Mouse (Mus musculus) heart, embryonic 14.5 days (tissue): ENCODE measurements around the gene Slco3a1. TPM values are rescaled to one million over a fixed set of nuclear protein-coding genes. Genes with fewer than 3 reads are reported as not detected.
A peak's percentile ranks its signal among the peaks of the same experiment; 100 is the strongest.

Experiments
- ATAC-seq: fragments of 200-750 bp; cut with Nextera tagmentation; 2 replicates; pipeline ENCODE4 v1.8.0; 2017; ENCODE audit warnings: low read depth, moderate TSS enrichment; ENCODE audit not compliant: insufficient number of reproducible peaks, insufficient read depth, low FRiP score
- H3K27ac ChIP-seq, 2 experiments: fragments of 200-500 bp in 1 of 2; fragments of 300-500 bp in 1 of 2; sonication (generic) in 1 of 2; replicated peaks in 1 of 2; 2 replicates each; pipeline ENCODE4 v1.5.1; 2012 to 2014; ENCODE audit warnings: low read depth in 2 of 2, low read length in 2 of 2, control low read depth in 1 of 2, mild to moderate bottlenecking in 1 of 2, mixed read lengths in 1 of 2; ENCODE audit not compliant: control insufficient read depth in 1 of 2, insufficient read depth in 1 of 2
- H3K27me3 ChIP-seq: fragments of 300-500 bp; sonication (generic); 2 replicates; pipeline ENCODE4 v1.6.1; 2014; ENCODE audit warnings: mild to moderate bottlenecking, low read length, control low read depth; ENCODE audit not compliant: control insufficient read depth, insufficient read depth
- H3K36me3 ChIP-seq: fragments of 300-500 bp; sonication (generic); 2 replicates; pipeline ENCODE4 v1.6.1; 2014; ENCODE audit warnings: mild to moderate bottlenecking, control low read depth, low read length, mixed read lengths; ENCODE audit not compliant: control insufficient read depth, insufficient read depth
- H3K4me1 ChIP-seq, 2 experiments: fragments of 200-500 bp in 1 of 2; fragments of 300-500 bp in 1 of 2; sonication (generic) in 1 of 2; 2 replicates each; pipeline ENCODE4 v1.6.1; 2012 to 2014; ENCODE audit warnings: low read length in 2 of 2, control low read depth in 1 of 2, mixed read lengths in 1 of 2; ENCODE audit not compliant: control insufficient read depth in 2 of 2, insufficient read depth in 2 of 2
- H3K4me2 ChIP-seq: fragments of 300-500 bp; sonication (generic); 2 replicates; pipeline ENCODE4 v1.6.1; 2014; ENCODE audit warnings: mild to moderate bottlenecking, low read length
- H3K4me3 ChIP-seq, 2 experiments: fragments of 200-500 bp in 1 of 2; fragments of 300-500 bp in 1 of 2; sonication (generic) in 1 of 2; 2 replicates each; pipeline ENCODE4 v1.5.1; 2012 to 2014; ENCODE audit warnings: low read length in 2 of 2, mild to moderate bottlenecking in 2 of 2, control low read depth in 1 of 2, low read depth in 1 of 2, moderate library complexity in 1 of 2; ENCODE audit not compliant: control insufficient read depth in 1 of 2, insufficient read depth in 1 of 2
- H3K9ac ChIP-seq: fragments of 300-500 bp; sonication (generic); 2 replicates; pipeline ENCODE4 v1.6.1; 2014; ENCODE audit warnings: mild to moderate bottlenecking, low read length
- H3K9me3 ChIP-seq: fragments of 300-500 bp; sonication (generic); 2 replicates; pipeline ENCODE4 v1.6.1; 2016; ENCODE audit warnings: low read length, control low read depth; ENCODE audit not compliant: control insufficient read depth
- WGBS: fragments of 180-500 bp; shearing (Covaris S2); extraction: QIAGEN DNeasy Blood & Tissue Kit; methylation state at CpG from one replicate; pipeline ENCODE4 v1.1.7; 2014; 5-methylcytosine and 5-hydroxymethylcytosine counted together
- polyA plus RNA-seq: library from polyadenylated mRNA; unstranded; fragments of >200 nt; fragmentation: Nextera tagmentation; extraction: Ambion mirVana; gene quantifications from 2 replicates; pipeline ENCODE4 v1.2.1, GENCODE M21; 2014

Gene Slco3a1
- polyA plus RNA-seq, 1 experiment from 2014 or later, result 16.0 TPM

- Histone ChIP-seq H3K27me3 (no peaks in the 10 kb centered on the region), H3K27ac (no peak overlapping the region), H3K9ac (no peak overlapping the region), H3K4me2 (no peak overlapping the region), H3K9me3 (no peaks in the 10 kb centered on the region), H3K4me3 (no peak overlapping the region), H3K4me1 (peaks cover 2 to 7% of the 10 kb centered on the region in 2 experiments; a peak in 3 of 4 replicates), H3K36me3 (no peaks in the 10 kb centered on the region)
- no peak for ATAC-seq
- WGBS, result 86% methylated on average over 1 of the region's 1 CpGs
Observed at GRCm38 (mm10) chr7:74518776-74519175, 35.8 kb downstream of the Slco3a1 start.

GRCm38 (mm10) chr7:74518255-74518654, 36.3 kb downstream of the Slco3a1 start:
- Histone ChIP-seq H3K4me1 (peaks cover 2 to 7% of the 10 kb centered on the region in 2 experiments; a peak in 3 of 4 replicates), H3K4me2 (no peak overlapping the region), H3K9ac (no peak overlapping the region), H3K36me3 (no peaks in the 10 kb centered on the region), H3K27ac (no peak overlapping the region), H3K27me3 (no peaks in the 10 kb centered on the region), H3K9me3 (no peaks in the 10 kb centered on the region), H3K4me3 (no peak overlapping the region)
- WGBS, result 86% methylated on average over 5 of the region's 5 CpGs
- ATAC-seq, result no peak

DNA sequence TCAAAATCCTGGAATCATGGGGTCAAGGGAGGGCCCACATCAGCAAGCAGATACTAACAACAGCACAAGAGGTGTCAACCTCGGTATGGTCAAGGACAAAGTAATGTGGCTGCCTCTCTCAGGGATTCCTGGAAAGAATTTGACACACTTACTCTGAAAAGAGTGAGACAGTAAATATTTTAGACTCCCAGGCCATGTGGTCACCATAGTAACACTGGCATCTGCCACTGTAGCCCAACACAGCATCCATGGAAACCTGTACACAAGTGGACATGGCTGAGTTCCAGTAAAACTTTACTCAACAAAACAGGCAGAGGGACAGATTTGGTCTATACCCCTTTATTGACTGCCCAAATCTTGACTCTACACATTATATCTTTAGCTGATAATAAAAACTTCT, 43.9 kb downstream of the Slco3a1 start:
- H3K27ac ChIP-seq, result peak overlapping the region in 1 of 2 experiments; percentile 27; a peak in 2 of 4 replicates

DNA sequence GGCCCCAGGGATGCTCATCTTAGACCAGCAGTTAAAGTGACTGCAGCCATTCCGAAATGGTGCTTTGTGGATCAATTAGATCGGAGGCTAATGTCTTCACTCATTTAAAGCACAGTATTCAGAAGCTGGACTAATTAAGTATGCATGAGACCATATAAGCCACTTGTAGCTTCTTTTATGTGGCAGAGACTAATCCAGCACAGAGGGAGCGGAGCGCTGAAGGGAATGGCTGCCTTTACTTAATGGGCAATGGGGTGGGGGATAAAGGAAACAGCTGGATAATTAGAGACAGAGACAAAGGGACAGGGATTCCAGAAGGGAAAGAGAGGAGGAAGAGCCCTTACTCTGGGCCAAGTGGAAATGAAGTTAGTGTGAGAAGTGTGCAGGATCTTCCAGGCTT, 46.4 kb downstream of the Slco3a1 start:
- WGBS, result 91% methylated on average over 4 of the region's 4 CpGs
- Histone ChIP-seq H3K36me3 (no peaks in the 10 kb centered on the region), H3K9me3 (no peaks in the 10 kb centered on the region), H3K4me3 (no peak overlapping the region), H3K4me2 (no peak overlapping the region), H3K27ac (no peak overlapping the region), H3K4me1 (peaks cover 4 to 8% of the 10 kb centered on the region in 2 experiments; a peak in 3 of 4 replicates), H3K9ac (no peak overlapping the region), H3K27me3 (no peaks in the 10 kb centered on the region)
- ATAC-seq, result no peak

More for the DNA sequence above, 43.9 kb downstream of the Slco3a1 start:
- peak; percentile 64 for ATAC-seq
- no peak overlapping the region for H3K4me3 ChIP-seq
- no peak overlapping the region for H3K9ac ChIP-seq
- no peak overlapping the region for H3K4me2 ChIP-seq
- H3K36me3 ChIP-seq, result no peaks in the 10 kb centered on the region
- H3K4me1 ChIP-seq, result peaks cover 4 to 8% of the 10 kb centered on the region in 2 experiments; a peak in 3 of 4 replicates
- no peaks in the 10 kb centered on the region for H3K9me3 ChIP-seq
- WGBS, result 28% methylated on average over 1 of the region's 1 CpGs
- H3K27me3 ChIP-seq, result no peaks in the 10 kb centered on the region

DNA sequence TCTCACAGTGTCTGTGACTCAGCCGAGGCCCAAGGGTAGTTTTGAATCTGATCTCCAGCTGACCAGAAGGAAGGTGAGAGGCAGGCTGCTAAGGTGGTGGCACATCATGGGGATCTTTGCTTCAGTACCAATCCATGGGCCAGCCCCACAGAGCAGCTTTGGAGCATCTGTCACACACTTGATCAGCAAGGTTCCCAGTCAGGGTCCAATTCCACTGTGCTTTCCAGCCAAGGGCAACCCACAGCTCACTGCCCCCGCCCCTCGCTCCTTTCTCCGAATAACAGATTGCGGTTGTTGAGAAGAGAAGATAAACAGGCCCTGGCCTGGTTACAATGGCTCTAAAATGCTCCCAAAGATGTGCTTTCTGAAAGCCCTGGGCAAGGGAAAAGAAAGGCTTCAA, 47.7 kb downstream of the Slco3a1 start:
- Histone ChIP-seq H3K4me2 (no peak overlapping the region), H3K4me1 (peaks cover 4 to 8% of the 10 kb centered on the region in 2 experiments; a peak in 3 of 4 replicates), H3K36me3 (no peaks in the 10 kb centered on the region), H3K9ac (no peak overlapping the region), H3K27ac (no peak overlapping the region), H3K27me3 (no peaks in the 10 kb centered on the region), H3K9me3 (no peaks in the 10 kb centered on the region), H3K4me3 (no peak overlapping the region)
- ATAC-seq, result no peak
- 75% methylated on average over 5 of the region's 5 CpGs for WGBS

DNA sequence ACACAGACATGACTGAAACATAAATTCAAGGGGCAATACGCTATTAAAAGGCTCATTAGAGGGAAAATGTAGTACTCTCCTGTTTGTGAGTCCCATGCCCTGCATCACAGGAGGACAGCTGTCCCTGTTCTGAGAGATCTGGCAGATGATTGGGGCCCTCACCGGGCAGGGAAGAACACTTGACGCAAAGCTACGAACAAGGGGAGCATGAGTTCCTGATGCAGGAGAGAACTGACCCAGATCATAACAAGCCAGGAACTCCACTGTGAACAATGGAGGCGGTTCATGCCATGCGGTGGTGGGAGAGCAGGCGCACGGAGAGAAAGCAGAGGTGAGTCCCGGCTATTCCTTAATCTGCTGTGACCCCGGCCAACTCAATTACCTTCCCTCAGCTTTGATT, 48.9 kb downstream of the Slco3a1 start:
- Histone ChIP-seq H3K36me3 (no peaks in the 10 kb centered on the region), H3K27ac (no peak overlapping the region), H3K9ac (no peak overlapping the region), H3K4me3 (no peak overlapping the region), H3K27me3 (no peaks in the 10 kb centered on the region), H3K4me1 (peaks cover 2 to 6% of the 10 kb centered on the region in 2 experiments; a peak in 3 of 4 replicates), H3K9me3 (no peaks in the 10 kb centered on the region), H3K4me2 (no peak overlapping the region)
- 84% methylated on average over 10 of the region's 10 CpGs for WGBS
- no peak for ATAC-seq

- H3K4me1 ChIP-seq, result no peaks in the 10 kb centered on the region
- WGBS, result 82% methylated on average over 10 of the region's 10 CpGs
- no peaks in the 10 kb centered on the region for H3K36me3 ChIP-seq
- H3K4me3 ChIP-seq, result no peak overlapping the region
- H3K27me3 ChIP-seq, result no peaks in the 10 kb centered on the region
- no peak overlapping the region for H3K9ac ChIP-seq
- H3K4me2 ChIP-seq, result no peak overlapping the region
- no peak overlapping the region for H3K27ac ChIP-seq
- no peaks in the 10 kb centered on the region for H3K9me3 ChIP-seq
- ATAC-seq, result no peak
Observed at GRCm38 (mm10) chr7:74501187-74501586, 53.4 kb downstream of the Slco3a1 start.

DNA sequence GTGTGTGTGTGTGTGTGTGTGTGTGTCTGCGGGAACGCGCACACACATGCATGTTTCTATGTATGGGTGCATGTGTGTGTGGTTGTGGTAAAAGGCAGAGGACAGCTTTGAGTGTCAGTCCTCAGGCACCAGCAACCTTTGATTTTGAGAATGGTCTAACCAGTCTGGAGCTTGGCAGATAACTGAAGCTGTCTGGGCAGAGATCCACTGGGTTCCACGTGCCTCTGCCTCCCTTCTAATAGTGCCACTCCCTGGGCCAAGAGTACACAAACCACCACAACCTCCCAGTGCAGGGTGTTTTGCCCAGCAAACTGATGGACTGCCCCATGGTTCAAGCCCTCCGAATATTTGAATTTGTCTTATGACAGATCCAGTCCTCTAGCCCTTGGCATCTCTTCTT, 55.1 kb downstream of the Slco3a1 start:
- H3K4me1 ChIP-seq, result no peaks in the 10 kb centered on the region
- H3K9me3 ChIP-seq, result no peaks in the 10 kb centered on the region
- no peaks in the 10 kb centered on the region for H3K36me3 ChIP-seq
- ATAC-seq, result no peak
- WGBS, result 97% methylated on average over 5 of the region's 5 CpGs
- no peaks in the 10 kb centered on the region for H3K27me3 ChIP-seq
- H3K27ac ChIP-seq, result no peak overlapping the region
- H3K4me2 ChIP-seq, result no peak overlapping the region
- no peak overlapping the region for H3K9ac ChIP-seq
- H3K4me3 ChIP-seq, result no peak overlapping the region
